Mouse (Mus musculus): Measurements from ENCODE around the gene Osm.

The Osm gene

GRCm38 (mm10) chr11:4238167-4238566 lies 1.9 kb downstream of the Osm start:
- in situ Hi-C loops (cut with MboI, MseI) = no loop called here

GRCm38 (mm10) chr11:4239691-4240090 lies 3.5 kb downstream of the Osm start:
- in situ Hi-C loops (cut with MboI, MseI) = no loop called here

- in situ Hi-C loops (cut with MboI, MseI) = no loop called here
These were observed 3.9 kb downstream of the Osm start for GRCm38 (mm10) chr11:4240151-4240550.

DNA sequence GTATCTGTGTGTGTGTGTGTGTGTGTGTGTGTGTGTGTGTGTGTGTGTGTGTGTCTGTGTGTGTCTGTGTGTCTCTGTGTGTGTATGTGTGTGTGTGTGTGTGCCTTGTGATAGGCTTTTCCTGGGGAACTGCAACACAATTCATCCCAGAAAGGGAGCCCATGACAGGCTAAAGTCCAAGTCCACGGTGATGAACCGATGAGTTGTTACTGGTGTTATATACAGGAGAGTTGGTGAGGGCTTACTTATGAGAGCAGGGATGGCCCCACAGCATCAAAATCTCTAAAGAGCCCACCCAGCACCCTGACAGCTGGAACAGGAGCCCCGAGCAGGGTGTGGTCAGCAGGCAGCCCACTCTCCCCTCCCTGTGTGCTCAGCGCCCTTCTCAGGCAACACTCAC lies 5.0 kb downstream of the Osm start:
- in situ Hi-C loops (cut with MboI, MseI) = no loop called here

DNA sequence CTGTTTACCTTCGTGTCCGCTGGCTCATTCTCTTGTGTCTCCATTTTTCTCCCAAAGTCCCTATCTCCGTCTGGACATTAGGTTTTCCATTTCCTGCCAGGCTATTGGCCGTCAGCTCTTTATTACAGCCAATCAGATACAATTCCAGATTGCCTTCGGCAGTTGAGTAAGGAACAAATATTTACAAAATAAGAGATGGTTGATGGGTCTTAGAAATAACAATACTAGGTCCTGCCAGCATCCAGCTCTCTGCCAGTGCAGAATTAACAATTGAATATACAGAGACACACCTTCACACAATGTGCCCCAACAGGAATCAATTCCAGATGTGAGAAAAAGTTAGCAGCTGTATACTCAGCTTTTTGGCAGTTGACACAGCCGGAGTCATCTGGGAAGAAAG lies 9.9 kb downstream of the Osm start:
- in situ Hi-C loops (cut with MboI, MseI) = no loop called here

DNA sequence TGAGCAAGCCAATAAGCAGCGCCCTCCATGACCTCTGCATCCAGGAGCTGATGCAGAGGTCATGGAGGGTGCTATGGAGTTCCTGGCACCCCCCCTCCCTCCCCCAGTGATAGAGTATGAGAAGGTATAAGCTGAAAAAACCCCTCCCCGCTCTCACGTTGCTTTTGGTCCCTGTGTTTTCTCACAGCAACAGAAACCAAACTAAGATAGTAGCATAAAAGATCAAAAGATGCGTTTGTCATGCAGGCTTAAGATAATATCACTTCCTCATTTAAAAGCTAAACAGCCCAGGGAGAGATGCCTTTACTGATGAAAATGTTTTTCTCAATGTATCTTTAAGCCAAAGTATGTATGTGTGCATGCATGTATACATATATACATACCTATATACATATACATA lies 10.4 kb downstream of the Osm start:
- in situ Hi-C loops (cut with MboI, MseI) = no loop called here

GRCm38 (mm10) chr11:4247201-4247959 lies 11.2 kb downstream of the Osm start:
- in situ Hi-C loops (cut with MboI, MseI) = no loop called here

DNA sequence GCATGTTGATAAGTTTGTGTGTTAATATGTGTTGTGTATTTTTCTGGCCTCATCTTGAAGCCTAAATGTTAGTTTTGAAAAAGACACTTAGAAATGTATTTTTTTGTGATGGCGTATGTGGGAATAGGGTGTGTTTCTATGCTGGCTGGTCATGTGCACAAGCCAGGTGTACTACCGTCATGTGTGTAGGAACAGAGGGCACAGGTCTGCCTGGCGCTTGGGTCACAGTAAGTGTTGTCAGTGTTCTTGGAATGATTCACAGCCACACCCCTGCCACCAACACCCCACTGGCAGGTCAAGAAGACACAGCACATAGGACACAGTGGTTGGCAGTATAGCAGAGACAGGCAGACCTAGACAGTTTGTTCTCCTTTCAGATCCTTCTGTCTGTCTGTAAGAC lies 12.9 kb downstream of the Osm start:
- in situ Hi-C loops (cut with MboI, MseI) = no loop called here

DNA sequence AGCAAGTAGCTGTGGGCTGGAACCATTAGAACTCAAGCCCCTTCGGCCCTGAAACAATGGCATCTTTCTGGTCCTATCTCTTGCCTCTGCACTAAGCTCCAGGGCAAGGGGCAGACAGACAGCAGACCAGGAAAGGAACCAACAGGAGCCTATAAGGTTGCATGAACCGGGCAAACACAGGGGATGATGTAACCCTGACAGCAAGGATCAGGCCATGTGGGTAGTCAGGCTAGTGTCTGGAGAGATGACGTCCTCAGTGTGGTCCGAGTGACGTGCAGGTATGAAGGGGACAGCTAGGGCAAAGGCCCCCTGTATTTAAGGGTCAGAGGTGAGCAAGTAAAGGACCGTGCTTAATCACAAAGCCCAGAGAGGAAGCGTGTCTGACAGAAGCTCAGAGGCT lies 14.1 kb downstream of the Osm start:
- in situ Hi-C loops (cut with MboI, MseI) = no loop called here

- in situ Hi-C loops (cut with MboI, MseI) = no loop called here
These were observed 15.2 kb downstream of the Osm start for GRCm38 (mm10) chr11:4251376-4251775.

GRCm38 (mm10) chr11:4252886-4253285 lies 16.7 kb downstream of the Osm start:
- in situ Hi-C loops (cut with MboI, MseI) = no loop called here

GRCm38 (mm10) chr11:4256846-4257607 lies 20.8 kb downstream of the Osm start, which contains the start of gene Lif:
Gene Lif (plus strand): TSS chr11:4257557.
- in situ Hi-C loops (cut with MboI, MseI) = loop anchor here (5.0 kb wide), 3 partner anchors 35 to 165 kb away; no protein-coding TSS in a partner anchor

- in situ Hi-C loops (cut with MboI, MseI) = loop anchor here (5.0 kb wide), 3 partner anchors 35 to 165 kb away; no protein-coding TSS in a partner anchor
These were observed 21.5 kb downstream of the Osm start for GRCm38 (mm10) chr11:4257756-4258155.

- in situ Hi-C loops (cut with MboI, MseI) = loop anchor here (5.0 kb wide), 3 partner anchors 36 to 164 kb away; no protein-coding TSS in a partner anchor
These were observed 22.4 kb downstream of the Osm start for GRCm38 (mm10) chr11:4258657-4259082.

DNA sequence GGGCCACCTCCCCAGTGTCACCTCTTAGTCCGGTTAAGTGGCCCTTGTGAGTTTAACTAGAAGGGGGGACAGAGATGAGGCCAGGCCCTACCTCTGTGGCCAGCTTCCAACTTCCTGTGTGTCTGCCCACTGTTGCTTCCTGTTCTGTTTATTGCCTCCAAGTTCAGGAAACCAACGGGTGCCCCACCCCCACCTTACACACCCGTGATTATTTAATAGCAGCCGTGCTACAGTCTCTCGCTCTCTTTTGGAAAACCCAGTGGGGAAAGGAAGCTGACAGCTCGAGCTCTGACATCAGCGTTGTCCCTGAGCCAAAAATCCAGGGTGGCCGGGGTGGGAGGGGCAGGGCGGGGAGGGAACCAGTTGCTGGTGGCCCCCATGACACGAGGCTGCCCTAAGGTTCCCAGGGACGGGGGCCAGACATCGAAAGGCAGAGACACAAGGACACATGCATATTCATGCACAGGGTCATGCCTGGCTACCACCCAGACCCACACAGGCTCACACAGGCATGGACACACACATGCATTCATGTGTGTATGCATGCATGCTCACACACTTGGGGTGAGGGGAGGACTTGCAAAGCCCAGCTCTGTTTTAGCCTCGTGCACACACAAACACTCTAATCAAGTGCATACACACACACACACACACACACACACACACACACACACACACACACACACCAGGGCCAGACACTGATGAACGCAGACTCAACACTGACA lies 24.4 kb downstream of the Osm start:
- in situ Hi-C loops (cut with MboI, MseI) = no loop called here

DNA sequence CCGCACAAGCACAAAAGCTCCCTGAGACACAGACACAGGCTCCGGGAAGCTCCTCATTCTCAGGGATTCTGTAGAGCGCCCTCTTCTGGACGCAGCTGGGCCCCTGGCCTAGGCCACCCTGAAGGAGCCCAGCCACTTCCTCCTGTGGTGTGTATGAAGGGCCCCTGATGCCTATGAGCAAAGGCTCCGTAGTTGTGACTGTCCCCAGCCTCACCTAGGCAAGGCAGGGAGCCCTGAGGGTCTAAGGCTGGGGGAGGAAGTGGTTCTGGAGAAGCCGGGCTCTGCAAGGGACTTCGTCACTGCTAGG lies 24.9 kb downstream of the Osm start:
- in situ Hi-C loops (cut with MboI, MseI) = no loop called here

- in situ Hi-C loops (cut with MboI, MseI) = no loop called here
These were observed 25.7 kb downstream of the Osm start for GRCm38 (mm10) chr11:4261969-4262368.

DNA sequence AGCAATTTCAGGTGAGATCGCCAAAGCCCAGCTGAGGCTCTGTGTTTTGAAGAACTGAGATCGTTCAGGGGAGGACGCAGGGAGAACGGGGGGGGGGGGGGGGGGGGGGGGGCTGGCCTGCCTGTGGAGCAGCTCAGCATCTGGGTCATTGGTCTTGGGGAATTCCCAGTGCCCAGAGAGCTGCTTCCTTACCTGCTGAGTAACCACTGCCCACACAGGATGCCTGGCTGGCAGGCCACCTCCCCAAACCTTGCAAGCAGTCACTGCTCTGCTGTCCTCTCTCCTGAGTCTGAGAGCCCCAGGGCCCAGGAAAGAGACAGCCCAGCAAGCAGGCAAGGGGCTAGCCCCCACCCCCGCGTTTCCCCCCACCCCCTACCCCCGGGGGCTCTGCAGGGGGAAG lies 26.6 kb downstream of the Osm start:
- in situ Hi-C loops (cut with MboI, MseI) = no loop called here

DNA sequence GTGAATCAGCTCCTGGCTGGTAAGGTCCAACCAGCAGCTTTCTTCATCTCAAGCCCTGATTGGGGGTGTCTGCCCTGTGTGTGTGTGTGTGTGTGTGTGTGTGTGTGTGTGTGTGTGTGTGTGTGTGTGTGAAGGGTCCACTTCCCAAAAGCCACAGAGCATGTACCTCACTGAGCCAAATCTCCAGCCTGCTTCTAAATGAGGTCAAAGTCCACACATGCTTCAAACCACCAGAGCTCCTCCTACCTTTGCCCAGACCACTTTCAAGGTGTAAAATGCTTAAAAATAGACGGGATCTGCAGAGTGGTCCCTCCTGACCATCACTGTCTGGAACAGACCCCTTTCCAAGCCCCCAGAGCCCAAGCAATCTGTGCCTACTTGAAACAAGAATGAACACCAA lies 27.1 kb downstream of the Osm start:
- in situ Hi-C loops (cut with MboI, MseI) = no loop called here

DNA sequence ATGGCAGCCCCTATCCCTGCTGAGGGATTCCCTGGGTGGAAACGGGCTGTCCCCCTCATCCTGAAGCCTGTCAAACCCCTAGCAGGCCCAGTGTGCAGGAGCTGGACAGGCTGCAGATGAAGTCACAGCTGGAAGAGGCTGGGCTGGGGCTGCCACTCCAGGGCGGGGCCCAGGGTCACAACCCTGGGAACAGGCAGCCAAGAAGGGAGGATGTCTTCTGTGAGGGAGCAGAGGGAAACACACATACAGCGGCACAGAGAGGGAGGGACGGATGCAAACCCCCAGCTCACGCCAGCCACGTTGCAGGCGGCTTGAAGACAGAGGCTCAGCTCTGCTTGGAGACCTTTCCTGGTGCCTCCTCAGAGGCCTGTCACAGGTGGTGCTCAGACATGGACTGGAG lies 27.8 kb downstream of the Osm start:
- in situ Hi-C loops (cut with MboI, MseI) = no loop called here

DNA sequence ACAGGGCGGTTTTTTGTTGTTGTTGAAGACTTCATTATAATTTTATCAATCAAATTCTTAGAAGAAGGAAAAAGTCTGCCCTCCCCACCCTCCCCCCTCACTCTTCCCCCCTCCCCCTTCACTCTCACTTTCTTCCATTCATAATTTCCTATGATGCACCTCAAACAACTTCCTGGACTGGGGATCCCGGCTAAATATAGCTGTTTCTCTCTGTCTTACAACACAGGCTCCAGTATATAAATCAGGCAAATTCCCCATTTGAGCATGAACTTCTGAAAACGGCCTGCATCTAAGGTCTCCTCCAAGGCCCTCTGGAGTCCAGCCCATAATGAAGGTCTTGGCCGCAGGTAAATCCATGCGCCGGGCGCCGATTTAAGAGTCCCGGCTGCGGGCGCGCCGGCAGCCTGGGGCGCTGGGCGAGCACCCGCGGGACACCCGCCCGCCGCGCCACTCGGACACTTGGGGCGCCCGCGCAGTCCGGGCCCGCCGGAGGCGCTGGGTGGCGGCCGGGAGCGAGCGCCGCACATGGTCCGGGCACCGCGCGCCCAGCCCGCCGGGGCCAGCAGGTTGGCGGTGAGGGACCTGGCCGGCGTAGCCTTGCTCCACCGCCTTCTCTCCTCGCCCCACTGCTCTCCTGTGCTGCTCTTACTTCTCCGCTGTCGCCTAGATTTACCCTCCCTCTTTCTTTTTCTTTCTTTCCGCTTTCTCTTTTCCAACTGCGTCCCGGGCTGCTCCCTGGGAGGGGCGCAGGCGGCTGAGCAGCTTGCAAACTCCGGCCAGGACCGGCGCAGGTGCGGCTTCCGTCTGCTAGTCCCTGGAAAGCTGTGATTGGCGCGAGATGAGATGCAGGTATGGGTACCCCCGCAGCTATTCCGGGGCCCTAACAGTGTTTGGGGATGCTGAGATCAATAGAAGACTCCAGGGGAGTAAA lies 30.3 kb downstream of the Osm start:
- in situ Hi-C loops (cut with MboI, MseI) = no loop called here
